Mouse (Mus musculus) intestine, embryonic 15.5 days (tissue): Measurements from ENCODE around the gene St6galnac6. TPM values are rescaled to one million over a fixed set of nuclear protein-coding genes. Genes with fewer than 3 reads are reported as not detected.

Experiments
- ATAC-seq: fragments of 200-750 bp; cut with Nextera tagmentation; 2 replicates; pipeline ENCODE4 v1.8.0; 2017; ENCODE audit warnings: moderate TSS enrichment, moderate library complexity
- H3K27ac ChIP-seq: fragments of 300-500 bp; sonication (generic); 2 replicates; pipeline ENCODE4 v1.5.1; 2015; ENCODE audit warnings: mild to moderate bottlenecking, inconsistent platforms
- H3K27me3 ChIP-seq: fragments of 300-500 bp; sonication (generic); replicated peaks from 2 replicates; pipeline ENCODE4 v1.6.1; 2015; ENCODE audit warnings: inconsistent platforms
- H3K36me3 ChIP-seq: fragments of 300-500 bp; sonication (generic); 2 replicates; pipeline ENCODE4 v1.6.1; 2015; ENCODE audit warnings: inconsistent platforms
- H3K4me1 ChIP-seq: fragments of 300-500 bp; sonication (generic); replicated peaks from 2 replicates; pipeline ENCODE4 v1.6.1; 2015; ENCODE audit warnings: inconsistent platforms
- H3K4me2 ChIP-seq: fragments of 300-500 bp; sonication (generic); replicated peaks from 2 replicates; pipeline ENCODE4 v1.6.1; 2015; ENCODE audit warnings: mild to moderate bottlenecking, inconsistent platforms
- H3K4me3 ChIP-seq: fragments of 300-500 bp; sonication (generic); replicated peaks from 2 replicates; pipeline ENCODE4 v1.5.1; 2015; ENCODE audit warnings: inconsistent platforms
- H3K9ac ChIP-seq: fragments of 300-500 bp; sonication (generic); 2 replicates; pipeline ENCODE4 v1.6.1; 2015; ENCODE audit warnings: inconsistent platforms
- H3K9me3 ChIP-seq: fragments of 300-500 bp; sonication (generic); 2 replicates; pipeline ENCODE4 v1.6.1; 2016; ENCODE audit warnings: inconsistent platforms
- WGBS: fragments of 180-500 bp; shearing (Covaris S2); methylation state at CpG from one replicate; pipeline ENCODE4 v1.1.7; 2015; 5-methylcytosine and 5-hydroxymethylcytosine counted together
- polyA plus RNA-seq: library from polyadenylated mRNA; unstranded; fragments of >200 nt; fragmentation: Nextera tagmentation; extraction: Ambion mirVana; gene quantifications from 2 replicates; pipeline ENCODE4 v1.2.1, GENCODE M21; 2015

Gene St6galnac6
- 14.0 and 15.7 TPM in 2 replicates for polyA plus RNA-seq

GRCm38 (mm10) chr2:32599409-32599808 lies at the start of gene St6galnac6:
Gene St6galnac6, plus strand, starts transcription at chr2:32599709.
- ATAC-seq: no peak
- Histone ChIP-seq H3K27me3 (no peaks in the 10 kb centered on the region), H3K36me3 (no peaks in the 10 kb centered on the region), H3K9ac (no peak within 1 kb of the TSS), H3K4me2 (no peak within 1 kb of the TSS), H3K4me1 (peaks cover 10% of the 10 kb centered on the region), H3K4me3 (no peak within 1 kb of the TSS), H3K9me3 (no peaks in the 10 kb centered on the region), H3K27ac (no peak within 1 kb of the TSS)
- 93% methylated on average over 3 of the region's 3 CpGs for WGBS

GRCm38 (mm10) chr2:32549764-32550163 lies 49.7 kb upstream of the St6galnac6 start:
- WGBS: 34% methylated on average over 6 of the region's 6 CpGs
- H3K36me3 ChIP-seq: no peaks in the 10 kb centered on the region
- no peak overlapping the region for H3K4me3 ChIP-seq
- H3K4me2 ChIP-seq: no peak overlapping the region
- H3K27me3 ChIP-seq: no peaks in the 10 kb centered on the region
- ATAC-seq: no peak
- H3K9ac ChIP-seq: no peak overlapping the region
- peak overlapping the region; percentile 8 for H3K27ac ChIP-seq
- peaks cover 37% of the 10 kb centered on the region for H3K4me1 ChIP-seq
- no peaks in the 10 kb centered on the region for H3K9me3 ChIP-seq

- Histone ChIP-seq H3K9me3 (no peaks in the 10 kb centered on the region), H3K4me2 (no peak overlapping the region), H3K27me3 (no peaks in the 10 kb centered on the region), H3K9ac (no peak overlapping the region), H3K36me3 (no peaks in the 10 kb centered on the region), H3K4me3 (no peak overlapping the region), H3K4me1 (peaks cover 37% of the 10 kb centered on the region), H3K27ac (peak overlapping the region; percentile 23; the same call in 1 of the 2 replicates)
- ATAC-seq: peak; percentile 50
- WGBS: 62% methylated on average over 5 of the region's 5 CpGs
These were observed 48.3 kb upstream of the St6galnac6 start for GRCm38 (mm10) chr2:32551236-32551635.

- no peak overlapping the region for H3K4me3 ChIP-seq
- WGBS: 77% methylated on average over 7 of the region's 7 CpGs
- no peak overlapping the region for H3K4me2 ChIP-seq
- H3K27ac ChIP-seq: no peak overlapping the region
- no peaks in the 10 kb centered on the region for H3K36me3 ChIP-seq
- peaks cover 32% of the 10 kb centered on the region for H3K4me1 ChIP-seq
- no peak overlapping the region for H3K9ac ChIP-seq
- no peaks in the 10 kb centered on the region for H3K27me3 ChIP-seq
- H3K9me3 ChIP-seq: no peaks in the 10 kb centered on the region
- ATAC-seq: no peak
These were observed 45.8 kb upstream of the St6galnac6 start for GRCm38 (mm10) chr2:32553592-32554148.

GRCm38 (mm10) chr2:32555484-32555883 lies 44.0 kb upstream of the St6galnac6 start:
- Histone ChIP-seq H3K27me3 (no peaks in the 10 kb centered on the region), H3K4me1 (peaks cover 15% of the 10 kb centered on the region), H3K9ac (no peak overlapping the region), H3K4me3 (no peak overlapping the region), H3K4me2 (no peak overlapping the region), H3K27ac (0 out of 2 replicates have a peak overlapping the region, but pooled peaks have one; percentile 6), H3K9me3 (no peaks in the 10 kb centered on the region), H3K36me3 (peaks cover 4% of the 10 kb centered on the region; the same call in 1 of the 2 replicates)
- ATAC-seq: no peak
- WGBS: 47% methylated on average over 4 of the region's 4 CpGs

GRCm38 (mm10) chr2:32556019-32556418 lies 43.5 kb upstream of the St6galnac6 start:
- H3K27me3 ChIP-seq: no peaks in the 10 kb centered on the region
- no peak for ATAC-seq
- H3K9me3 ChIP-seq: no peaks in the 10 kb centered on the region
- H3K27ac ChIP-seq: 0 out of 2 replicates have a peak overlapping the region, but pooled peaks have one; percentile 6
- peaks cover 4% of the 10 kb centered on the region; the same call in 1 of the 2 replicates for H3K36me3 ChIP-seq
- H3K4me1 ChIP-seq: peaks cover 11% of the 10 kb centered on the region; the same call in 1 of the 2 replicates
- H3K4me3 ChIP-seq: no peak overlapping the region
- WGBS: 78% methylated on average over 7 of the region's 7 CpGs
- H3K4me2 ChIP-seq: no peak overlapping the region
- H3K9ac ChIP-seq: peak overlapping the region; percentile 13; the same call in 1 of the 2 replicates

- Histone ChIP-seq H3K4me1 (peaks cover 6% of the 10 kb centered on the region; the same call in 1 of the 2 replicates), H3K9ac (no peak overlapping the region), H3K27ac (peak overlapping the region; percentile 13; the same call in 1 of the 2 replicates), H3K4me3 (no peak overlapping the region), H3K4me2 (no peak overlapping the region), H3K36me3 (peaks cover 14% of the 10 kb centered on the region), H3K27me3 (no peaks in the 10 kb centered on the region), H3K9me3 (no peaks in the 10 kb centered on the region)
- ATAC-seq: peak; percentile 75
- 69% methylated on average over 5 of the region's 5 CpGs for WGBS
These were observed 39.9 kb upstream of the St6galnac6 start for GRCm38 (mm10) chr2:32559570-32559969.

- 0 out of 2 replicates have a peak, but pooled peaks have one; percentile 7 for ATAC-seq
- Histone ChIP-seq H3K4me2 (no peak overlapping the region), H3K4me3 (no peak overlapping the region), H3K9me3 (no peaks in the 10 kb centered on the region), H3K4me1 (peaks cover 4% of the 10 kb centered on the region; the same call in 1 of the 2 replicates), H3K27ac (no peak overlapping the region), H3K27me3 (no peaks in the 10 kb centered on the region), H3K36me3 (peaks cover 36% of the 10 kb centered on the region), H3K9ac (no peak overlapping the region)
- WGBS: 32% methylated on average over 4 of the region's 4 CpGs
These were observed 32.9 kb upstream of the St6galnac6 start for GRCm38 (mm10) chr2:32566536-32567063.

GRCm38 (mm10) chr2:32568149-32568548 lies 31.4 kb upstream of the St6galnac6 start:
- H3K36me3 ChIP-seq: peaks cover 36% of the 10 kb centered on the region
- 55% methylated on average over 5 of the region's 5 CpGs for WGBS
- no peak for ATAC-seq
- H3K27ac ChIP-seq: no peak overlapping the region
- no peak overlapping the region for H3K4me2 ChIP-seq
- H3K4me3 ChIP-seq: no peak overlapping the region
- no peaks in the 10 kb centered on the region for H3K9me3 ChIP-seq
- H3K4me1 ChIP-seq: peaks cover 11% of the 10 kb centered on the region; the same call in 1 of the 2 replicates
- no peaks in the 10 kb centered on the region for H3K27me3 ChIP-seq
- no peak overlapping the region for H3K9ac ChIP-seq

GRCm38 (mm10) chr2:32568941-32569340 lies 30.6 kb upstream of the St6galnac6 start:
- Histone ChIP-seq H3K4me1 (peaks cover 11% of the 10 kb centered on the region; the same call in 1 of the 2 replicates), H3K27me3 (no peaks in the 10 kb centered on the region), H3K27ac (no peak overlapping the region), H3K36me3 (peaks cover 33% of the 10 kb centered on the region), H3K9me3 (no peaks in the 10 kb centered on the region), H3K4me2 (no peak overlapping the region), H3K9ac (no peak overlapping the region), H3K4me3 (no peak overlapping the region)
- ATAC-seq: no peak
- 90% methylated on average over 3 of the region's 3 CpGs for WGBS

GRCm38 (mm10) chr2:32570698-32571494 lies 28.6 kb upstream of the St6galnac6 start, which contains the start of gene Dpm2:
Gene Dpm2, plus strand, starts transcription at chr2:32570858.
- ATAC-seq: peak; percentile 84
- H3K27ac ChIP-seq: no peak within 1 kb of the TSS
- H3K4me2 ChIP-seq: peak within 1 kb of the TSS; percentile 75
- peaks cover 20% of the 10 kb centered on the region for H3K36me3 ChIP-seq
- under 1% methylated on average over 36 of the region's 36 CpGs for WGBS
- no peaks in the 10 kb centered on the region for H3K9me3 ChIP-seq
- peaks cover 19% of the 10 kb centered on the region for H3K4me1 ChIP-seq
- peak within 1 kb of the TSS; percentile 51 for H3K4me3 ChIP-seq
- 0 out of 2 replicates have a peak, but pooled peaks cover 3% of the 10 kb centered on the region for H3K27me3 ChIP-seq
- peak within 1 kb of the TSS; percentile 57 for H3K9ac ChIP-seq

GRCm38 (mm10) chr2:32572196-32572595 lies 27.3 kb upstream of the St6galnac6 start:
- Histone ChIP-seq H3K36me3 (peaks cover 15% of the 10 kb centered on the region), H3K4me1 (peaks cover 19% of the 10 kb centered on the region), H3K9me3 (no peaks in the 10 kb centered on the region), H3K4me2 (peak overlapping the region; percentile 22; the same call in 1 of the 2 replicates), H3K9ac (no peak overlapping the region), H3K4me3 (no peak overlapping the region), H3K27ac (no peak overlapping the region), H3K27me3 (0 out of 2 replicates have a peak, but pooled peaks cover 3% of the 10 kb centered on the region)
- ATAC-seq: no peak
- 91% methylated on average over 11 of the region's 11 CpGs for WGBS
